Mouse (Mus musculus): ENCODE measurements at regions not wholly inside any gene's neighbourhood (a gene's known extent, or its start where the extent isn't known, plus 50 kb on each side); places are given as distances from the start of the nearest gene placed in this dataset.

- Histone ChIP-seq H3K9me3 (ENCODE audit: control insufficient read depth, low read length) (no peaks in the 10 kb centered on the region), H3K9ac (replicated peaks) (no peak overlapping the region), H3K4me2 (ENCODE audit: low read depth) (no peak overlapping the region), H3K4me3 (ENCODE audit: insufficient read depth in 1 of 2, low read depth in 2 of 2, low read length in 2 of 2) (no peak overlapping the region), H3K27ac (no peak overlapping the region), H3K36me3 (replicated peaks; ENCODE audit: control insufficient read depth, insufficient read depth, low read depth) (no peaks in the 10 kb centered on the region), H3K4me1 (replicated peaks; ENCODE audit: control insufficient read depth in 2 of 2, insufficient read depth in 2 of 2, low read length in 1 of 2) (peaks cover 2 to 36% of the 10 kb centered on the region in 2 experiments; a peak in 2 of 4 replicates), H3K27me3 (ENCODE audit: control insufficient read depth, insufficient read depth, low read length) (no peaks in the 10 kb centered on the region; the same call in none of the 2 replicates)
- 0 out of 2 replicates have a peak, but pooled peaks have one; percentile 25 for TF ChIP-seq EP300 (IDR thresholded peaks at IDR 0.05; ENCODE audit: low read depth)
- TF ChIP-seq CTCF (IDR thresholded peaks at IDR 0.05; ENCODE audit: low read depth) = no peak
- DNase-seq (ENCODE audit: low read depth in 3 of 3, low spot score in 3 of 3) (no peak), ATAC-seq (ENCODE audit: insufficient read depth) (no peak)
- WGBS (ENCODE audit: insufficient replicate concordance) = 27% methylated on average over 19 of the region's 19 CpGs
Observed at GRCm38 (mm10) chr12:109530215-109531050, 69.7 kb downstream of the Rtl1 start.

GRCm38 (mm10) chr12:109529501-109529900 lies 70.6 kb downstream of the Rtl1 start:
- ATAC-seq (ENCODE audit: insufficient read depth) (no peak), DNase-seq (ENCODE audit: low read depth in 3 of 3, low spot score in 3 of 3) (no peak)
- Histone ChIP-seq H3K4me2 (ENCODE audit: low read depth) (no peak overlapping the region), H3K27ac (no peak overlapping the region), H3K9ac (replicated peaks) (no peak overlapping the region), H3K9me3 (ENCODE audit: control insufficient read depth, low read length) (no peaks in the 10 kb centered on the region), H3K36me3 (replicated peaks; ENCODE audit: control insufficient read depth, insufficient read depth, low read depth) (no peaks in the 10 kb centered on the region), H3K4me3 (ENCODE audit: insufficient read depth in 1 of 2, low read depth in 2 of 2, low read length in 2 of 2) (no peak overlapping the region), H3K27me3 (ENCODE audit: control insufficient read depth, insufficient read depth, low read length) (no peaks in the 10 kb centered on the region; the same call in none of the 2 replicates), H3K4me1 (replicated peaks; ENCODE audit: control insufficient read depth in 2 of 2, insufficient read depth in 2 of 2, low read length in 1 of 2) (peaks cover 2 to 33% of the 10 kb centered on the region in 2 experiments; a peak in 2 of 4 replicates)
- TF ChIP-seq CTCF (IDR thresholded peaks at IDR 0.05; ENCODE audit: low read depth) = no peak
- TF ChIP-seq EP300 (IDR thresholded peaks at IDR 0.05; ENCODE audit: low read depth) = no peak
- 38% methylated on average over 6 of the region's 6 CpGs for WGBS (ENCODE audit: insufficient replicate concordance)

GRCm38 (mm10) chr12:109528966-109529365 lies 71.2 kb downstream of the Rtl1 start:
- Histone ChIP-seq H3K27ac (no peak overlapping the region), H3K4me1 (replicated peaks; ENCODE audit: control insufficient read depth in 2 of 2, insufficient read depth in 2 of 2, low read length in 1 of 2) (peaks cover 2 to 32% of the 10 kb centered on the region in 2 experiments; a peak in 2 of 4 replicates), H3K9ac (replicated peaks) (no peak overlapping the region), H3K4me3 (ENCODE audit: insufficient read depth in 1 of 2, low read depth in 2 of 2, low read length in 2 of 2) (no peak overlapping the region), H3K27me3 (ENCODE audit: control insufficient read depth, insufficient read depth, low read length) (no peaks in the 10 kb centered on the region; the same call in none of the 2 replicates), H3K9me3 (ENCODE audit: control insufficient read depth, low read length) (no peaks in the 10 kb centered on the region), H3K36me3 (replicated peaks; ENCODE audit: control insufficient read depth, insufficient read depth, low read depth) (no peaks in the 10 kb centered on the region), H3K4me2 (ENCODE audit: low read depth) (no peak overlapping the region)
- ATAC-seq (ENCODE audit: insufficient read depth) = no peak
- TF ChIP-seq EP300 (IDR thresholded peaks at IDR 0.05; ENCODE audit: low read depth) (no peak), CTCF (IDR thresholded peaks at IDR 0.05; ENCODE audit: low read depth) (no peak)
- 40% methylated on average over 5 of the region's 5 CpGs for WGBS (ENCODE audit: insufficient replicate concordance)
- DNase-seq (ENCODE audit: low read depth in 3 of 3, low spot score in 3 of 3) = no peak

GRCm38 (mm10) chr12:109528263-109528545 lies 71.9 kb downstream of the Rtl1 start:
- DNase-seq (ENCODE audit: low read depth in 3 of 3, low spot score in 3 of 3) = no peak
- no peak for ATAC-seq (ENCODE audit: insufficient read depth)
- WGBS (ENCODE audit: insufficient replicate concordance) = 44% methylated on average over 27 of the region's 27 CpGs
- no peaks in the 10 kb centered on the region for H3K36me3 ChIP-seq (replicated peaks; ENCODE audit: control insufficient read depth, insufficient read depth, low read depth)
- no peak overlapping the region for H3K27ac ChIP-seq
- no peak overlapping the region; the same call in 1 of the 2 replicates for H3K9ac ChIP-seq (replicated peaks)
- peak overlapping the region; percentile 0 to 26; a peak in 2 of 4 replicates for H3K4me3 ChIP-seq (ENCODE audit: insufficient read depth in 1 of 2, low read depth in 2 of 2, low read length in 2 of 2)
- H3K4me1 ChIP-seq (replicated peaks; ENCODE audit: control insufficient read depth in 2 of 2, insufficient read depth in 2 of 2, low read length in 1 of 2) = peaks cover 2 to 34% of the 10 kb centered on the region in 2 experiments; a peak in 2 of 4 replicates
- peak overlapping the region; percentile 47 for H3K4me2 ChIP-seq (ENCODE audit: low read depth)
- no peaks in the 10 kb centered on the region for H3K9me3 ChIP-seq (ENCODE audit: control insufficient read depth, low read length)
- H3K27me3 ChIP-seq (ENCODE audit: control insufficient read depth, insufficient read depth, low read length) = no peaks in the 10 kb centered on the region; the same call in none of the 2 replicates
- TF ChIP-seq CTCF (IDR thresholded peaks at IDR 0.05; ENCODE audit: low read depth) (no peak), EP300 (IDR thresholded peaks at IDR 0.05; ENCODE audit: low read depth) (no peak)
